Mouse (Mus musculus) spleen, postnatal 14 days (tissue): Measurements from ENCODE around the gene Os9.
"Not testable (repeated sequence)": the region's sequence is repeated elsewhere in the genome, so short reads cannot be mapped to it uniquely, and the experiment has no call there.

Source experiments
- DNase-seq, 2 experiments: peaks; one replicate each; pipeline ENCODE4 v3.0.0; 2021 to 2022; ENCODE audit warnings: low spot score in 2 of 2

The Os9 gene

DNA sequence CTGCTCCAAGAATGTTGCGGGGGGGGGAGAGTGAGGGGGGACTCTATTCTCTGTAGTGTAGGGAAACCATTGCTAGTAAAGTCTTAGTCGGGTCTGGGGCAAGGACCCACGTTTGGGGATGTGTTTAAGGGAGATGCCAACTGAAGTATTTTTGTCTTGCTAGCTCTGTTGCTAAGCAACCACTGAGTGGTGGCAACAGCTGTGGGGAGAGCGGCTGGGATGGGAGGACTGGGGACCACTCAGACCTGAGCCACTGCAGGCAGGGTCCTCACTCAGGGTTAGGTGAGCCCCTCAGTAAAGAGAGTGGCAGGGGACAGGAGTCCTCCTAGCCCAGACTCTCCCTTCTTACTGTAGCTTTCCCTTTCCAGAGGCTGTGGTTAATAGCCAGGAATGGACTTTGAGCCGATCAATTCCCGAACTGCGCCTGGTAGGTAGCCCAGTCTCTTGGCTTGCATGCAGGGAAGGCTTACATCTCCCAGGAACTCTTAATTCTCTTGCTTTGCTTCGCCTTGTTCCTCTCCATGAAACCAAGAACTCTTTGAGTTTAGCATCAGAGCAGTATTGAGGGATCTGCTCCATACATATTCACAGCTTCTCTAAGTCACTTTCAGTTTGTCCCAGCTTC lies 38.8 kb downstream of the Os9 start:
- no peak for DNase-seq

GRCm38 (mm10) chr10:127080901-127081780 lies 39.8 kb downstream of the Os9 start:
- DNase-seq: no peak

- DNase-seq: no peak
Measured at GRCm38 (mm10) chr10:127079665-127080391, 41.1 kb downstream of the Os9 start.

- DNase-seq: no peak
Measured at GRCm38 (mm10) chr10:127078677-127079575, 42.0 kb downstream of the Os9 start.

DNA sequence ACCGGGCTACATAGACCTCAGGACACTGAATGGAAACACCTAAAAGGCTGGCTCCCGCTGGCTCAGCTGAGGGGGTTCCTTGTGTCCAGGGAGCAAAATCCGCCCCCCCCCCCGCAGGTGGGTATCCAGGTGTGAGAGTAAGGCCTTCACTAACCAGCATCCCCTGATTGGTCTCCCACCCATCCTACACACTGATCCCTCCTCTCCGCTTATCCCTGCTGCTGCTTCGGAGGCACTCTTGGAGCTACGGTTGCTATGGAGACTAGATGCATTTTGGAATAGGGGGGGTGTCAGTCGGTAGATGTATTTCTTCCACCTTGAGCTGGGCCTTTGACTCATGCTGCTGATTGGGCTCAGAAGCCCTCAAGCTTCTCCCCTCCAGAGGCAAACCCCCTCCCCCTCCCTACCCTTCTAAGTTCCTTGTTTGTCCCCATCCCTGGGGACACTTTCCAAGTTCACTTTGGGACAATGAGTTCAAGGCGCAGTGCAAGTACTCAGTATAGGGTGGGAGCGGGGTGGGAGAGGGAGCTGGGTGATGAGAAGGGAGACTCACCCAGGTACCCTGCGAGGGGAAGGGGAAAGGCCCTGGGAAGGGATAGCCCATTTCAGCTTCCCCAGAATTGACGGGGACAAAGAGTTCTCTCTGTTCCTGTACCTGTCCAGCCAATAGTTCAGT lies 42.8 kb downstream of the Os9 start:
- no peak for DNase-seq

- DNase-seq: no peak
Measured at GRCm38 (mm10) chr10:127077515-127077914, 43.4 kb downstream of the Os9 start.

DNA sequence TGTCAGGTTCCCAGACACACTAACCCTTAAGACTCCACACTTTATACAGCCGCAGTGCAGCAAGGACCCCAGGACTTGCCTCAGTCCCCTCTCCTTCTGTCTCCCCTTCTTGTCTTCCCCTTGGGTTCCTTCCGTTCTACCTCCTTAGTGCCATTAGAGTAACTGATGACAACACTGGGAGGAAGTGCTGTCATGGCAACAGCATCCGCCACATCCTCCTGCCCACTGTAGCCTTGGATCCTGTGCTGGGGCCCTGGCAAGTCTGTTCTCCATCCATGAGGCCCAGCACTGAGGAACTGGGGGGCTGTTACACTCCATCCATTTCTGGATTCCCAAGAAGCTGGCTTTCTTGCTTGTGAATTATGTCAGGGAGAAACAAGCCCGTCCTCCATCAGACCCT lies 44.8 kb downstream of the Os9 start:
- no peak for DNase-seq

GRCm38 (mm10) chr10:127075651-127076050 lies 45.3 kb downstream of the Os9 start:
- DNase-seq: no peak

DNA sequence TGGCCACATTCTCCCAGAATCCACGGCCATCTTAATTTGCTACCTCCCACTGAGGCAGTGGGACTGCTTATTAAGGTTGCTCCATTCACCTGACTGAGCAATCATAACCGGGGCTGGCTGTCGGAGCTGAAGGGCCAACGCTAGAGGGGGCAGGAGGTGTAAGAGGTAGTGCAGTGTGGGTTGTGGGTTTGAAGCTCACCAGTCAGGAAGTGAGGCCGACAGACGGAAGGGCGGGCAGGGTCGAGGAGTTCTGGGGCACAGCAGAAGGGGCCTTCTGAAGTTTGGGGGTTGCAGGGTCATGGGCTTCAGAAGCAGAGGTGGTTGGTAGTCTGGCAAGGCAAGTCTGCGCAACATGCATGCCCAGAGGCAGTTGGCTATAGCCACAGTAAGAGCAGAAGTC lies 45.9 kb downstream of the Os9 start, which contains the start of gene Agap2:
Gene Agap2, plus strand, starts transcription at position 205 of the 400 bp plus-strand sequence.
- DNase-seq: peak; percentile 58 to 63

DNA sequence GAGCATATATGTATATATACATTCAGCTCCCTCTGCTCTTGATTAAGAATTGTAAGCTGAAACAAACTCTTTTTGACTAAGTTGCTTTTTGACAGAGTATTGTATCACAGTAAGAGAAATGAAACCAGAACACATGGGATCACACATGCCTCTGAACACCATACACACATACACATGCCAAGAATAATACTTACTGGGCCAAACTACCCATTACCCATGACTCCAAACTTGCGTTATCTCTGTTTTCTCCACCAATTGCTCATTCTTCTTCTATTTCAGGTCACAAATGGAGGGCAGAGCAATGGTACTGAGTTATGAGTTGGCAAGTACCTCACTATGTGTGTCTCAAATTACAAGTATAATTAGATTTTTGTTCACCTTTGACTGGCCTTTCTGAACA lies 47.0 kb downstream of the Os9 start:
- no peak for DNase-seq

- not testable (repeated sequence) for DNase-seq
Measured at GRCm38 (mm10) chr10:127072969-127073368, 48.0 kb downstream of the Os9 start.

- DNase-seq: not testable (repeated sequence)
Measured at GRCm38 (mm10) chr10:127072270-127072669, 48.7 kb downstream of the Os9 start.

- DNase-seq: no peak
Measured at GRCm38 (mm10) chr10:127071203-127071602, 49.7 kb downstream of the Os9 start.

DNA sequence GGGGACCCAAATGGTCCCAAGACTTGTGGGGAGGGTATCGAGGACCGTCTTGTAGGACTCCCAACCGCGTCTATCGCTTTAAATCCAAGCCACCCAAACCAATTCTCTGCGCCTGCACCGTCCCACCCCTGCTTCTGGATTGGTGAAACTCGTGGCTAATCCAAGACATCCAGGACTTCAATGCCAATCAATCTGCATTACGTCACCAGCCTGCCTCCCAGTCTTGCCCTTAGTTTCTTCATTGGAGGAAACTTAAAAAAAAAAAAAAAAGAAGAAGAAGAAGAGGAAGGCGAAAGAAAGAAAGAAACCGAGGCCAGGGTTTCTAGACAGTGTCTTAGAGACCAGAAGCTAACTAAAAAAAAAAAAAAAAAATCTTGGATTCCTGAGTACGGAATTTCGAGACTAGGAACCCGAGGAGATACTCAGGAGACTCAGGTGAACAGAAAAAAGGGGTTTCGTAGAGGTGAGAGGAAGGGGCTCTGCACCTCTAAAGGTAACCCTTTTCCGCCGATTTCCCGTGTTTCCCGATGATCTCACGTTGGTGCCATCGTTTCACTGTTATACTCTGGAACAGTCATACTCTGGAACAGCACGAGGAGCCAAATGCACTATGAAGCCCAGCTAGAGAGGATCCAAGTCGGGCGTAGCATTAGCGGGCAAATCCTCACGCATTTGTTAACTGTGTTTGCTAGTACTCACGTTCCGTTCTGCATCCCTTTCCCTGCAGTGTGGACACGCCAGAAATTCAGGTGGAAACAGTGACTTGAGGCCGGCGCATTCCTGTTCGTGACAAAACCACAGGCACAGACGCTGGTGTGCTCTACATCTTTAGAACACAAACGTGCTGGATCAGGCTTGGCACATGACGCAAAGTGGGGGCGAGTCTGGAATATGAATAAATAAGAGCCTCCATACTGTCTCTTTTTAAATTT lies 50.5 kb downstream of the Os9 start, which contains the start of gene Tspan31:
Gene Tspan31, minus strand, starts transcription at position 75 of the 932 bp plus-strand sequence.
- peak; percentile 36 to 55 for DNase-seq

GRCm38 (mm10) chr10:127069281-127070189 lies 51.4 kb downstream of the Os9 start:
- DNase-seq: no peak

- DNase-seq: no peak
Measured at GRCm38 (mm10) chr10:127068360-127069038, 52.4 kb downstream of the Os9 start.

DNA sequence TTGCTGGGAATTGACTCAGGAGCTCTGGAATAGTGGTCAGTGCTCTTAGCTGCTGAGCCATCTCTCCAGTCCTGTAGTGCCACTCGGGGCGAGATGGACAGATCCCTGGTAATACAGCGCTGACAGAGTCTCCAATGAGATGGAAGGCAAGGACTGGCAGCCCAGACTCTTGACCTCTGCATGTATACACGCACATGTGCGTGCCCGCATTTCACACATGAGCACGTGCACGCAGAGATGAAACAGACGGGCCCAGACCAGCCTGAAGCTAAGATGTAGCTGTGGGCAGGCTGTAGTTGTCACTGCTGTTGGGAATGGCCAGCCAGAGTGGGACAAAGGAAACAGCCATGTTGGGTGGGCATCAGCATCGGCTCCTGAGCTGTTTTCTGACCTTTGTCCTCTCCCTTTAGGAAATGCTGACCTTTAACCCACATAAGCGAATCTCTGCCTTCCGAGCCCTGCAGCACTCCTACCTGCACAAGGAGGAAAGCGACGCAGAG lies 54.4 kb downstream of the Os9 start:
- no peak for DNase-seq

GRCm38 (mm10) chr10:127065981-127066380 lies 55.0 kb downstream of the Os9 start:
- DNase-seq: no peak
